Mouse (Mus musculus): Measurements from ENCODE around the gene Dnm3.

DNA sequence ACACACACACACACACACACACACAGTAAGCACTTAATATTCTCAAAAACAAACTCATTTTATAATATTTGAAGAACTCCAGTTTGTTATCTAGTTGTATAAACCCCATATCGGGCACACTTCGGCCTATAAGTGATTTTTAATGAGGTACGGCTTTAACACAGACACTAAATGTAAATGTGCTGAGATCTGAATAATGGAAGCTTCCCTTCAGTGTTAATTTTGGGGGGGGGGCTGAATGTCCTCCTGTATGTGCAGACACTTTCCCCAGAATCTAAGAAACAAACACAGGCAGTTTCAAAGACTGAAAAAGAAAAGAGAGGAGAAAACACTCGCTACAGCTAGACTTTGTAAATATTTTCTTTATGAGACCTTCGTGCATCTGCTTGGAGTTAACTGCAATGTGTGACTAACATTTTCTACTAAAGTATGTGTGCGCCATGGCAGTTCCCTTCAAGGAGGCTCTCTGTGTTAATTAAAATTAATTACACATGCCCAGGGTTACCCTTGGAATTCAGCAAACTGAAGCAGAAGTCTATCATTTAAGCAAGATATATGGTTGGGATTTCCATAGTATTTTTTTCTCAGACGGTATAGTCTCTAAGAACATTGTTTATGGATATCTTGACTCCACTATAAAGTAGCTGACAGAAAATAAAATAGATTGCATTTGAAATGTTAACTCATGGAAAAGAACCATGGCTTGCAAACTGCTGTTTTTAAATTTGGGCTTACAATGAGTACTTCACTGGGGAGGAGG is 356.2 kb downstream of the Dnm3 start:
- no peak for TF ChIP-seq CHD2 (IDR thresholded peaks at IDR 0.05; ENCODE audit: low read depth, low read length)
- TF ChIP-seq ZC3H11A (IDR thresholded peaks at IDR 0.05; ENCODE audit: borderline replicate concordance, low read depth, low read length): no peak
- TF ChIP-seq MAFK (IDR thresholded peaks at IDR 0.05; ENCODE audit: insufficient read depth, low read depth, low read length): no peak

All from ES-E14 (cell line).